Mouse (Mus musculus): ENCODE measurements around the gene Gm21767.
"Not testable (repeated sequence)": the region's sequence is repeated elsewhere in the genome, so short reads cannot be mapped to it uniquely, and the experiment has no call there.

Gm21767 gene

DNA sequence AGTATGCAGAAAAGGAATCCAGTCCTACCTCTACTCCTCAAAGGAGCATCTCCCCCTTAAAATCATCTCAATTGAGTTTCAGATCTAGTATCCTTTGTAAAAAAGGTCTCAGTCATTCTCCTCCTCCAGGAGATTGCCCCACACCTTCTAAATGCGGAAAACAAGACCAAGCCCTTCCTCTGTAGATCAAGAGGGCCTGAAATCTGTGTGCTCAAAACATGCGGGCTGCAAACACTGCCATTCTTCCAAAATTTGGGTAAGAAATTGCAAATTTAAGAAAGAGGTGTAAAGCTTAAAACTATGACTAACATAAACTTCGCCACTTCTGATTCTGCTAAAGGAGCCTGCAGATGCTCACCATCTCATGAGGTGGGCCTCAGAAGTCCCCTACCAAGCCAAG is at the start of gene Gm21767:
Gene Gm21767 (plus strand): TSS at position 301 of the 400 bp plus-strand sequence.
- DNase-seq (ENCODE audit: extremely low read depth, low read depth, low spot score), result not testable (repeated sequence)
